Comparison of ENCODE assay signal across 9 mouse cellular contexts in the genomic region with DNA sequence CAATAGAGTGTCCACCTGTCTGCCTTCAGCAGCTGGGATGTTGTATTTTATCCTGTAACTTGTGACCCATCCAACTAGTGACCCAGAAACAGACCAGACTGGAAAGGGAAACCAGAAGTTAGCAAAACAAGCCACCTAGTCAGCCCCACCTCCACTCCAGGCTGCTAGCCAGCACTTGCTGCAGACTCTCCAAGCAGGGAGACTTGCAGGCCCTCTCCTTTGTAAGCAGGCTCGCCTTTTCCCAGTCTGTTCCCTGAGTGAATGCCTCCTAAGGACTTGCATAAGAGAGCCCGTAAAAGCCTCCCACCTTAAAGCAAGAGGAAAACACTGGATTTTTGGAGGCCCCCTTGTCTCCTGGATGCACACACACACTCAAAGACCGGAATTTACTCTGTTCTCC. TPM values are rescaled to one million over a fixed set of nuclear protein-coding genes. Genes with fewer than 3 reads are reported as not detected.
DNase-seq lines count a peak whose midpoint lies in the region; ATAC-seq and TF ChIP-seq lines count a peak whose summit lies in the region.
"Had no signal": no experiment of that assay in that cellular context is flagged by ENCODE, and none has a peak within 500 bp of the region (broad histone marks: within the 10 kb centered on the region; RNA-seq: fewer than 3 reads in every experiment).

No protein-coding gene starts in this region.

- 17% methylated on average over 3 of the region's 3 CpGs for WGBS in heart, adult 2 months
- 60% methylated on average over 3 of the region's 3 CpGs for WGBS in forebrain, embryonic 14.5 days

- H3K4me3 ChIP-seq in heart, adult 2 months = no peak overlapping the region
- H3K4me3 ChIP-seq in forebrain, embryonic 14.5 days (ENCODE audit: low read depth, low read length) = no peak overlapping the region
- H3K4me3 ChIP-seq: midbrain, embryonic 12.5 days had no signal

- peak overlapping the region; percentile 88 for H3K27ac ChIP-seq in heart, adult 2 months
- H3K27ac ChIP-seq in forebrain, embryonic 14.5 days (ENCODE audit: low read depth, low read length) = no peak overlapping the region
- H3K27ac ChIP-seq: midbrain, embryonic 12.5 days had no signal

- peak; percentile 37; the same call in 1 of the 2 replicates for TF ChIP-seq POLR2A in heart, adult 2 months (IDR thresholded peaks at IDR 0.05; ENCODE audit: insufficient read depth, low read depth, low read length)

- TF ChIP-seq EP300 in heart, adult 2 months (IDR thresholded peaks at IDR 0.05; ENCODE audit: insufficient read depth, low read depth, low read length) = no peak

- H3K9me3 ChIP-seq in forebrain, embryonic 14.5 days (replicated peaks; ENCODE audit: control insufficient read depth, low read length) = no peaks in the 10 kb centered on the region
- H3K9me3 ChIP-seq: midbrain, embryonic 12.5 days had no signal

- intact Hi-C loops in heart, adult 2 months (cut with DNase I) = loop anchor here (2.0 to 5.0 kb wide), 2 partner anchors 13 to 33 kb away; no protein-coding TSS in a partner anchor

- no peak for ATAC-seq in forebrain, embryonic 14.5 days

- H3K36me3 ChIP-seq in heart, adult 2 months (ENCODE audit: control insufficient read depth, insufficient read depth, low read length) = no peaks in the 10 kb centered on the region
- no peaks in the 10 kb centered on the region for H3K36me3 ChIP-seq in forebrain, embryonic 14.5 days (ENCODE audit: control insufficient read depth, insufficient read depth, low read length)
- H3K36me3 ChIP-seq: midbrain, embryonic 12.5 days had no signal

- H3K27me3 ChIP-seq in heart, adult 2 months (ENCODE audit: control insufficient read depth, insufficient read depth, low read length) = no peaks in the 10 kb centered on the region
- H3K27me3 ChIP-seq in forebrain, embryonic 14.5 days (replicated peaks; ENCODE audit: control insufficient read depth, insufficient read depth, low read length) = no peaks in the 10 kb centered on the region
- H3K27me3 ChIP-seq: midbrain, embryonic 12.5 days had no signal

- H3K79me2 ChIP-seq in heart, adult 2 months (replicated peaks; ENCODE audit: control insufficient read depth, insufficient read depth, low read length) = no peaks in the 10 kb centered on the region

- H3K4me1 ChIP-seq in heart, adult 2 months (ENCODE audit: control insufficient read depth, insufficient read depth, low read length) = peaks cover 22% of the 10 kb centered on the region
- H3K4me1 ChIP-seq in forebrain, embryonic 14.5 days (ENCODE audit: control insufficient read depth, insufficient read depth, low read length) = no peaks in the 10 kb centered on the region

- DNase-seq in cerebellum, postnatal 10 days = peak; percentile 49 to 61
- no peak for DNase-seq in cerebellum, adult 18-20 months
- peak; percentile 81 for DNase-seq in NIH3T3 (ENCODE audit: low read depth)
- peak; percentile 76 to 84 for DNase-seq in heart, adult 2 months
- peak; percentile 95 for DNase-seq in kidney, adult 9 months
- peak; percentile 74 for DNase-seq in lung, postnatal 25 days (ENCODE audit: low spot score)
- DNase-seq in forebrain, embryonic 14.5 days (ENCODE audit: low spot score) = no peak
- DNase-seq in thymus, postnatal 4 days = no peak

- H3K4me2 ChIP-seq in forebrain, embryonic 14.5 days (ENCODE audit: low read length) = no peak overlapping the region
- H3K4me2 ChIP-seq: midbrain, embryonic 12.5 days had no signal

- no peak for TF ChIP-seq CTCF in heart, adult 2 months (IDR thresholded peaks at IDR 0.05)

- no peak overlapping the region for H3K9ac ChIP-seq in heart, adult 2 months (ENCODE audit: low read depth, low read length)
- H3K9ac ChIP-seq in forebrain, embryonic 14.5 days (ENCODE audit: low read length) = no peak overlapping the region
- H3K9ac ChIP-seq: midbrain, embryonic 12.5 days had no signal

RNA-seq across cellular contexts. Expression of a gene that starts 27.3 kb away (rescaled TPM):
- total RNA-seq in heart, adult 2 months (2021) = over 10,000 TPM; 11,796 to 13,259 TPM
- polyA plus RNA-seq in heart, adult 2 months (2012; rRNA removed) = 3,546 and 6,285 TPM in 2 replicates
- 34.8 and 35.1 TPM in 2 replicates for polyA plus RNA-seq in forebrain, embryonic 14.5 days (2014; fragmentation: Nextera tagmentation; extraction: Ambion mirVana)

Comparison
In these comparisons a context has a peak if more than half of its experiments do, and no peak if none do; other contexts are left out.
1. DNase-seq: peak in cerebellum, postnatal 10 days (2 of 2), NIH3T3 (single experiment), heart, adult 2 months (2 of 2), kidney, adult 9 months (single experiment) and lung, postnatal 25 days (single experiment); none in cerebellum, adult 18-20 months (0 of 2), forebrain, embryonic 14.5 days (single experiment) and thymus, postnatal 4 days (single experiment).
2. RNA of a gene that starts 27.3 kb away (polyA plus RNA-seq): 3,546 to 6,285 TPM in heart, adult 2 months; 34.8 to 35.1 TPM in forebrain, embryonic 14.5 days; every median in the first group is over 10 times any median in the second.